Mouse (Mus musculus): ENCODE results near the gene Usf3. TPM values are rescaled to one million over a fixed set of nuclear protein-coding genes. Genes with fewer than 3 reads are reported as not detected.

The Usf3 gene
- polyA plus RNA-seq (2012; rRNA removed) = 7.4 and 7.7 TPM in 2 replicates

GRCm38 (mm10) chr16:44173155-44173941 lies at the start of gene Usf3:
Usf3 (plus strand) TSS chr16:44173246.
- H3K4me1 ChIP-seq (ENCODE audit: control insufficient read depth, insufficient read depth, insufficient read length) = peaks cover 9% of the 10 kb centered on the region
- peak within 1 kb of the TSS; percentile 83 for H3K4me3 ChIP-seq (ENCODE audit: extremely low read depth, insufficient read depth, insufficient read length)
- no peaks in the 10 kb centered on the region for H3K27me3 ChIP-seq (ENCODE audit: control insufficient read depth, insufficient read depth, low read length)
- WGBS = 1% methylated on average over 42 of the region's 77 CpGs
- H3K27ac ChIP-seq (ENCODE audit: insufficient read depth, low read length) = peak within 1 kb of the TSS; percentile 97
- no peak for TF ChIP-seq CTCF (IDR thresholded peaks at IDR 0.05; ENCODE audit: extremely low read depth, insufficient read depth, insufficient read length, insufficient replicate concordance)
- DNase-seq (ENCODE audit: low read depth in 1 of 2, low spot score in 2 of 2) = peak in 1 of 2 experiments; percentile 61
- no peaks in the 10 kb centered on the region for H3K36me3 ChIP-seq (ENCODE audit: control insufficient read depth, insufficient read depth, low read length)

DNA sequence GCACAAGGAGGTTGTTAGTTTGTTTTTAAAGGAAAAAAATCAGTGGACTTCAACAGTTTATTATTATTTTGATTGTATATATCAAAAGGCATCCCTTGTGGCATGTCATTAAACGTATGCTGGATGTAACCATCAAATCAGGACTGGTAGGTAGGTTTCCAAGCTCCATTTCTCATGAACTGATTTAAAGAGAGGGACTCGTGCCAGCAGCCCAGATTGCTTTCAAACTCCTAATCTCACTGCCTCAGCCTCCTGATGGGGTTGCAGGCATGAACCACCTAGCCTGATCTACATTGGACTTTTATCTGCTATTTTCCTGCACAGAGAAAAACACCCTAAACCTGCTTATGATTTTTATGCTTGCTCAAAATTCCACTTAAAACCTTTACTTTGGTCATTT lies 49.3 kb upstream of the Usf3 start:
- no peak for TF ChIP-seq CTCF (IDR thresholded peaks at IDR 0.05; ENCODE audit: extremely low read depth, insufficient read depth, insufficient read length, insufficient replicate concordance)
- no peak for TF ChIP-seq POLR2A (IDR thresholded peaks at IDR 0.05; ENCODE audit: low read depth, low read length)
- Histone ChIP-seq H3K27ac (ENCODE audit: insufficient read depth, low read length) (no peak overlapping the region), H3K36me3 (ENCODE audit: control insufficient read depth, insufficient read depth, low read length) (no peaks in the 10 kb centered on the region), H3K4me3 (ENCODE audit: extremely low read depth, insufficient read depth, insufficient read length) (no peak overlapping the region), H3K27me3 (ENCODE audit: control insufficient read depth, insufficient read depth, low read length) (no peaks in the 10 kb centered on the region), H3K4me1 (ENCODE audit: control insufficient read depth, insufficient read depth, insufficient read length) (0 out of 2 replicates have a peak, but pooled peaks cover 3% of the 10 kb centered on the region)
- 79% methylated on average over 2 of the region's 2 CpGs for WGBS
- DNase-seq (ENCODE audit: low read depth in 1 of 2, low spot score in 2 of 2) = no peak

GRCm38 (mm10) chr16:44124713-44125112 lies 48.3 kb upstream of the Usf3 start:
- Histone ChIP-seq H3K4me1 (ENCODE audit: control insufficient read depth, insufficient read depth, insufficient read length) (0 out of 2 replicates have a peak, but pooled peaks cover 1% of the 10 kb centered on the region), H3K27me3 (ENCODE audit: control insufficient read depth, insufficient read depth, low read length) (no peaks in the 10 kb centered on the region), H3K27ac (ENCODE audit: insufficient read depth, low read length) (no peak overlapping the region), H3K36me3 (ENCODE audit: control insufficient read depth, insufficient read depth, low read length) (no peaks in the 10 kb centered on the region), H3K4me3 (ENCODE audit: extremely low read depth, insufficient read depth, insufficient read length) (no peak overlapping the region)
- 67% methylated on average over 1 of the region's 1 CpGs for WGBS
- no peak for DNase-seq (ENCODE audit: low read depth in 1 of 2, low spot score in 2 of 2)
- TF ChIP-seq POLR2A (IDR thresholded peaks at IDR 0.05; ENCODE audit: low read depth, low read length) (no peak), CTCF (IDR thresholded peaks at IDR 0.05; ENCODE audit: extremely low read depth, insufficient read depth, insufficient read length, insufficient replicate concordance) (no peak)

DNA sequence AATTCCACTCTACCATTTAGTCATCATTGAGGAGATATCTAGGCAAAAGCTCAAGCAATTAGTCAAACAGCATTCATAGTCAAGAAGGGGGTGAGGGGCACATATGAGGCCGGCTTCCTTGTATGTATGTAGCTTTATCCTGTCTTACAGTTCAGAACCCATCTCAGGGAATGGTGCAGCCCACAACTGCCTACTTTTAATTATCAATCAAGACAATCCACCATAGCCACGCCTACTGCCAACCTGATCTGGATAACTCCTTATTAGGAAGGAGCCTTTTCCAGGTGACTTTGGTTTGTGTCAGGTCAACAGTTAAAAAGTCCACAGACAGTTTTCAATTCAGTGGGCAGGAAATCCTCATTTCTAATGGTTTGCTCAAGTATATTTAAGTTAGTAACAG lies 47.6 kb upstream of the Usf3 start:
- Histone ChIP-seq H3K27me3 (ENCODE audit: control insufficient read depth, insufficient read depth, low read length) (no peaks in the 10 kb centered on the region), H3K4me3 (ENCODE audit: extremely low read depth, insufficient read depth, insufficient read length) (no peak overlapping the region), H3K4me1 (ENCODE audit: control insufficient read depth, insufficient read depth, insufficient read length) (no peaks in the 10 kb centered on the region), H3K36me3 (ENCODE audit: control insufficient read depth, insufficient read depth, low read length) (no peaks in the 10 kb centered on the region), H3K27ac (ENCODE audit: insufficient read depth, low read length) (no peak overlapping the region)
- 93% methylated on average over 2 of the region's 2 CpGs for WGBS
- DNase-seq (ENCODE audit: low read depth in 1 of 2, low spot score in 2 of 2) = no peak
- TF ChIP-seq CTCF (IDR thresholded peaks at IDR 0.05; ENCODE audit: extremely low read depth, insufficient read depth, insufficient read length, insufficient replicate concordance) = no peak
- no peak for TF ChIP-seq POLR2A (IDR thresholded peaks at IDR 0.05; ENCODE audit: low read depth, low read length)

GRCm38 (mm10) chr16:44126437-44126836 lies 46.6 kb upstream of the Usf3 start:
- no peaks in the 10 kb centered on the region for H3K36me3 ChIP-seq (ENCODE audit: control insufficient read depth, insufficient read depth, low read length)
- H3K27me3 ChIP-seq (ENCODE audit: control insufficient read depth, insufficient read depth, low read length) = no peaks in the 10 kb centered on the region
- 49% methylated on average over 4 of the region's 4 CpGs for WGBS
- DNase-seq (ENCODE audit: low read depth in 1 of 2, low spot score in 2 of 2) = no peak
- H3K27ac ChIP-seq (ENCODE audit: insufficient read depth, low read length) = no peak overlapping the region
- H3K4me3 ChIP-seq (ENCODE audit: extremely low read depth, insufficient read depth, insufficient read length) = no peak overlapping the region
- TF ChIP-seq POLR2A (IDR thresholded peaks at IDR 0.05; ENCODE audit: low read depth, low read length) (no peak), CTCF (IDR thresholded peaks at IDR 0.05; ENCODE audit: extremely low read depth, insufficient read depth, insufficient read length, insufficient replicate concordance) (no peak)
- H3K4me1 ChIP-seq (ENCODE audit: control insufficient read depth, insufficient read depth, insufficient read length) = no peaks in the 10 kb centered on the region

- WGBS = 80% methylated on average over 4 of the region's 4 CpGs
- H3K27ac ChIP-seq (ENCODE audit: insufficient read depth, low read length) = no peak overlapping the region
- TF ChIP-seq CTCF (IDR thresholded peaks at IDR 0.05; ENCODE audit: extremely low read depth, insufficient read depth, insufficient read length, insufficient replicate concordance) = no peak
- H3K4me1 ChIP-seq (ENCODE audit: control insufficient read depth, insufficient read depth, insufficient read length) = no peaks in the 10 kb centered on the region; the same call in 1 of the 2 replicates
- no peak for DNase-seq (ENCODE audit: low read depth in 1 of 2, low spot score in 2 of 2)
- no peaks in the 10 kb centered on the region for H3K27me3 ChIP-seq (ENCODE audit: control insufficient read depth, insufficient read depth, low read length)
- no peak overlapping the region for H3K4me3 ChIP-seq (ENCODE audit: extremely low read depth, insufficient read depth, insufficient read length)
- no peaks in the 10 kb centered on the region for H3K36me3 ChIP-seq (ENCODE audit: control insufficient read depth, insufficient read depth, low read length)
These were observed 40.7 kb upstream of the Usf3 start for GRCm38 (mm10) chr16:44132300-44132699.

DNA sequence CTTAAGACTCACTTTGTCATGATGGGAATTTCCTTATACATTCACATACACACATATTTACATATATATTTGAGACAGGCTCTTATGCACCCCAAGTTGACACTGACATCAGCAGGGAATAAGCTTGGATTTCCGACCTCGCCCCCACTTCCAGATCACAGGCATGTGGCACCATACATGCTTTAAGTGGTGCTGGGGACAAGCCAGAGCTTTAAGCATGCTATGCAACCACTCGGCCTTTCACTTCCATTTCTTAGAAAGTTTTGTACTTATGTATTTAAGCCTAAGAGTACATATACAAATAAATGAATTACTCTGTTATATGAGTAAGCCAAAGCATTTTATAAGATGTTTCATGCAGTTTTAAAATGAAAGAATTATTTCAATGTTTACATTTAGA lies 39.9 kb upstream of the Usf3 start:
- DNase-seq (ENCODE audit: low read depth in 1 of 2, low spot score in 2 of 2) = no peak
- H3K27me3 ChIP-seq (ENCODE audit: control insufficient read depth, insufficient read depth, low read length) = no peaks in the 10 kb centered on the region
- WGBS = 88% methylated on average over 3 of the region's 3 CpGs
- no peak for TF ChIP-seq CTCF (IDR thresholded peaks at IDR 0.05; ENCODE audit: extremely low read depth, insufficient read depth, insufficient read length, insufficient replicate concordance)
- no peak for TF ChIP-seq POLR2A (IDR thresholded peaks at IDR 0.05; ENCODE audit: low read depth, low read length)
- no peaks in the 10 kb centered on the region for H3K36me3 ChIP-seq (ENCODE audit: control insufficient read depth, insufficient read depth, low read length)
- no peak overlapping the region for H3K27ac ChIP-seq (ENCODE audit: insufficient read depth, low read length)
- H3K4me3 ChIP-seq (ENCODE audit: extremely low read depth, insufficient read depth, insufficient read length) = no peak overlapping the region
- H3K4me1 ChIP-seq (ENCODE audit: control insufficient read depth, insufficient read depth, insufficient read length) = no peaks in the 10 kb centered on the region; the same call in none of the 2 replicates
